Mouse (Mus musculus) stomach, embryonic 14.5 days (tissue): ENCODE data around the gene Gm10340. TPM values are rescaled to one million over a fixed set of nuclear protein-coding genes. Genes with fewer than 3 reads are reported as not detected.
"Not testable (repeated sequence)": the region's sequence is repeated elsewhere in the genome, so short reads cannot be mapped to it uniquely, and the experiment has no call there.

ENCODE experiments used
- ATAC-seq: fragments of 200-750 bp; cut with Nextera tagmentation; 2 replicates; pipeline ENCODE4 v1.8.0; 2017; ENCODE audit warnings: low read depth, moderate TSS enrichment; ENCODE audit not compliant: insufficient number of reproducible peaks, insufficient read depth, low FRiP score
- H3K27ac ChIP-seq: fragments of 300-500 bp; sonication (generic); 2 replicates; pipeline ENCODE4 v1.5.1; 2014; ENCODE audit warnings: mild to moderate bottlenecking, low read length, moderate library complexity, mixed read lengths
- H3K27me3 ChIP-seq: fragments of 300-500 bp; sonication (generic); 2 replicates; pipeline ENCODE4 v1.6.1; 2014; ENCODE audit warnings: low read length, control low read depth, mixed read lengths; ENCODE audit not compliant: control insufficient read depth, insufficient read depth
- H3K36me3 ChIP-seq: fragments of 300-500 bp; sonication (generic); 2 replicates; pipeline ENCODE4 v1.6.1; 2014; ENCODE audit warnings: mild to moderate bottlenecking, control low read depth, low read length, moderate library complexity, mixed read lengths; ENCODE audit not compliant: control insufficient read depth, insufficient read depth
- H3K4me1 ChIP-seq: fragments of 300-500 bp; sonication (generic); 2 replicates; pipeline ENCODE4 v1.6.1; 2014; ENCODE audit warnings: low read length, control low read depth, mixed read lengths; ENCODE audit not compliant: control insufficient read depth, insufficient read depth
- H3K4me2 ChIP-seq: fragments of 300-500 bp; sonication (generic); replicated peaks from 2 replicates; pipeline ENCODE4 v1.6.1; 2014; ENCODE audit warnings: low read depth, low read length, control low read depth
- H3K4me3 ChIP-seq: fragments of 300-500 bp; sonication (generic); 2 replicates; pipeline ENCODE4 v1.5.1; 2014; ENCODE audit warnings: low read depth, low read length, control low read depth
- H3K9ac ChIP-seq: fragments of 300-500 bp; sonication (generic); replicated peaks from 2 replicates; pipeline ENCODE4 v1.6.1; 2014; ENCODE audit warnings: low read depth, mild to moderate bottlenecking, control low read depth, low read length, moderate library complexity, mixed read lengths
- H3K9me3 ChIP-seq: fragments of 300-500 bp; sonication (generic); 2 replicates; pipeline ENCODE4 v1.6.1; 2016; ENCODE audit warnings: low read depth, low read length, control low read depth; ENCODE audit not compliant: control insufficient read depth
- WGBS: fragments of 180-500 bp; shearing (Covaris S2); extraction: QIAGEN DNeasy Blood & Tissue Kit; methylation state at CpG from one replicate; pipeline ENCODE4 v1.1.7; 2014; 5-methylcytosine and 5-hydroxymethylcytosine counted together
- polyA plus RNA-seq: library from polyadenylated mRNA; unstranded; fragments of >200 nt; fragmentation: Nextera tagmentation; extraction: Ambion mirVana; gene quantifications from 2 replicates; pipeline ENCODE4 v1.2.1, GENCODE M21; 2014

Gm10340 gene
- not detected in 2 replicates for polyA plus RNA-seq

GRCm38 (mm10) chr14:3133697-3134096, at the start of gene Gm10340:
Gene Gm10340 (plus strand): TSS chr14:3133997.
- not testable (repeated sequence) for H3K4me2 ChIP-seq, H3K36me3 ChIP-seq, H3K4me3 ChIP-seq, H3K9me3 ChIP-seq, H3K9ac ChIP-seq, ATAC-seq, H3K4me1 ChIP-seq, H3K27ac ChIP-seq, H3K27me3 ChIP-seq
- 85% methylated on average over 2 of the region's 3 CpGs for WGBS

- ATAC-seq, H3K4me2 ChIP-seq, H3K36me3 ChIP-seq, H3K27ac ChIP-seq, H3K27me3 ChIP-seq, H3K9ac ChIP-seq, H3K4me3 ChIP-seq, H3K9me3 ChIP-seq, H3K4me1 ChIP-seq: not testable (repeated sequence)
- WGBS = 93% methylated on average over 11 of the region's 25 CpGs
Measured at GRCm38 (mm10) chr14:3116051-3116450, 17.7 kb upstream of the Gm10340 start.

GRCm38 (mm10) chr14:3187955-3188354, 54.2 kb downstream of the Gm10340 start, which contains the start of gene Gm5795:
Gene Gm5795 (plus strand): TSS chr14:3188255.
- H3K4me2 ChIP-seq, H3K27me3 ChIP-seq, H3K27ac ChIP-seq, H3K4me3 ChIP-seq, H3K9ac ChIP-seq, H3K36me3 ChIP-seq, H3K9me3 ChIP-seq, ATAC-seq, H3K4me1 ChIP-seq: not testable (repeated sequence)
- no CpG with 5 or more reads among the region's 2 CpGs for WGBS

Other genes with a start within 250 kb of the Gm10340 start
- gene Gm2888, start 104.0 kb upstream of the Gm10340 start, polyA plus RNA-seq = not detected in 2 replicates
- 3.6 and 4.1 TPM in 2 replicates for gene Gm2897, start 84.7 kb upstream of the Gm10340 start, polyA plus RNA-seq
- not detected in 2 replicates for gene Gm5795, start 54.3 kb downstream of the Gm10340 start, polyA plus RNA-seq
- gene D830030K20Rik, start 74.5 kb downstream of the Gm10340 start, polyA plus RNA-seq = 5.8 and 8.0 TPM in 2 replicates
- gene Gm2956, start 198.6 kb downstream of the Gm10340 start, polyA plus RNA-seq = not detected in 2 replicates